Mouse (Mus musculus) megakaryocyte, embryonic 14.5 days (primary cell): ENCODE results near the gene Rpl7a.

Source experiments
- FLI1 ChIP-seq: IDR thresholded peaks from 2 replicates; pipeline ENCODE4 v1.6.1; 2012; ENCODE audit warnings: low read length, inconsistent platforms, mixed read lengths
- GATA1 ChIP-seq: IDR thresholded peaks from 3 replicates; pipeline ENCODE4 v1.6.1; 2012; ENCODE audit warnings: mixed read lengths, low read length, inconsistent platforms, borderline replicate concordance

DNA sequence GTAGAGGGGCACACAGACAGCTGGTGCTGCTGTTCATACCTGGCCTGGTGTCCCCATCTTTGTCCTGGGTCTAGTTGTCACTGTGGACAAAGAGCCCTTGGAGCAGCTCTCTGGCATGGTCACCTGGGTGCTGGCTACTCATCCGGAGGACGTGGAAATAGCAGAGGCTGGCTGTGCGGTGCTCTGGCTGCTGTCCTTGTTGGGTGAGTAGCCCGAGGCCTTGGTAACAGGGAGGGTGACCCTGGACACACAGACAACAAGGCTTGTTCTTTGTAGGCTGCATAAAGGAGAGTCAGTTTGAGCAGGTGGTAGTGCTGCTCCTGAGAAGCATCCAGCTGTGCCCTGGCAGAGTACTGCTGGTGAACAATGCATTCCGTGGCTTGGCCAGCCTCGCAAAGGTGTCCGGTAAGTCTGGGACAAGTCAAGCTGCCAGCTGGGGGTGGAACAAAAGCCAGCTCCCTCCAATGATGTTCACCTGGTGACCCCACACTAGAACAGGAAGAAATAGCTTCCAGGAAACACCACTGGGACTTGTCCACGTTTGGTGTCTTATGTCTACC is 40.9 kb downstream of the Rpl7a start:
- TF ChIP-seq GATA1: no peak
- no peak for TF ChIP-seq FLI1
